Mouse (Mus musculus): ENCODE measurements around the gene Ppp6r3. TPM values are rescaled to one million over a fixed set of nuclear protein-coding genes. Genes with fewer than 3 reads are reported as not detected.

Ppp6r3 gene
- total RNA-seq, 1 experiment: 104 TPM

DNA sequence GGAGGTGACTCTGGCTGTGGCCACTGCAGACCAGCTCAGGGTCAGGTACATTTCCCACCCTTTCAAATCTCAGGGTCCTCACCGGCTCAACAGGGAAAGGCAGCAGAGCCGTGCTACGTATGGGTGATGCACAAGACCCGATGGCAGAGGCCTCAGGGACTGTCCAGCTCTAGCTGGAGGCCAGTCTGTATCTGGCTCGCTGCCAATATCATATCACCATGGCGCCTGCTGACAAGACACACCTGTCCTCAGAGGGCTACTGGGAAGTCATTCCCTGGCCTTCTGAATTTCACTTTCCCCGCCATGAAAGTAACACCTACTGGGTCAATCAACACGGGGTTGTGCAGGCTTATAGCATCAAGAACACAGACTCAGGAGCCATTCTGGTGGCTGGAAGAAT lies 36.2 kb upstream of the Ppp6r3 start:
- TF ChIP-seq ZC3H11A (IDR thresholded peaks at IDR 0.05; ENCODE audit: borderline replicate concordance, low read depth, low read length): no peak
- peaks cover 38% of the 10 kb centered on the region; the same call in 1 of the 2 replicates for H3K36me3 ChIP-seq (ENCODE audit: control insufficient read depth, insufficient read depth, low read length, poor library complexity, severe bottlenecking)
- DNase-seq (ENCODE audit: low read depth, low spot score): no peak
- H3K4me3 ChIP-seq (ENCODE audit: insufficient read depth in 1 of 2, low read depth in 1 of 2, low read length in 2 of 2, poor library complexity in 1 of 2, severe bottlenecking in 1 of 2): no peak overlapping the region
- H3K27ac ChIP-seq (ENCODE audit: insufficient read depth, low read depth, low read length, poor library complexity, severe bottlenecking): no peak overlapping the region
- no peaks in the 10 kb centered on the region for H3K9me3 ChIP-seq (ENCODE audit: control insufficient read depth, insufficient read depth, low read depth, low read length)
- H3K9ac ChIP-seq (ENCODE audit: insufficient read depth, low read depth, low read length, poor library complexity, severe bottlenecking): no peak overlapping the region
- in situ Hi-C loops (cut with MboI; ENCODE audit: low sequenced_read_pairs in 2 of 2, unreplicated experiment in 2 of 2): no loop called here
- H3K4me1 ChIP-seq (ENCODE audit: control insufficient read depth in 2 of 2, insufficient read depth in 2 of 2, low read length in 2 of 2, poor library complexity in 1 of 2): no peaks in the 10 kb centered on the region

DNA sequence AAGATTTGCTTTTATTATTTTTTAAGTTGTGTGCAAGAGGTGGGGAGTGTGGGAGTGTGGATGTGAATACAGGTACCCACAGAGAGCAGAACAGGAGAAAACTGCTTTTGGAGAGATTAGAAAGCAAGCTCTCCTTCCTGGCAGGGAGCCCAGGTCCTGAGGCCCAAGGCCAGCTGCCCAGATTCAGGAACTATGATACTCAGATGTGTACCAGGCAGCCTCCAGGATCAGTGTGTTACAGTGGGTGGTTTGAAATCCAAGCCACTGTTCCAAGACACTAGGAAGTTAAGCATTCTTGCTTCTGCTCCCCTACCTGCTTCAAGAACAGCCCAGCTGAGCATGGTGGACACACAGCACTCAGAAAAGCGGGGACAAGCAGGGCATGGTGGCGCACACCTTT lies 35.3 kb upstream of the Ppp6r3 start:
- no peak overlapping the region for H3K27ac ChIP-seq (ENCODE audit: insufficient read depth, low read depth, low read length, poor library complexity, severe bottlenecking)
- TF ChIP-seq ZNF384 (IDR thresholded peaks at IDR 0.05; ENCODE audit: low read depth, low read length): no peak
- no peak for TF ChIP-seq ZC3H11A (IDR thresholded peaks at IDR 0.05; ENCODE audit: borderline replicate concordance, low read depth, low read length)
- TF ChIP-seq CHD2 (IDR thresholded peaks at IDR 0.05; ENCODE audit: low read depth, low read length): no peak
- TF ChIP-seq HCFC1 (IDR thresholded peaks at IDR 0.05; ENCODE audit: borderline replicate concordance, insufficient read depth, low read length): no peak
- TF ChIP-seq MAFK (IDR thresholded peaks at IDR 0.05; ENCODE audit: insufficient read depth, low read depth, low read length): no peak
- peaks cover 38% of the 10 kb centered on the region; the same call in 1 of the 2 replicates for H3K36me3 ChIP-seq (ENCODE audit: control insufficient read depth, insufficient read depth, low read length, poor library complexity, severe bottlenecking)
- H3K9me3 ChIP-seq (ENCODE audit: control insufficient read depth, insufficient read depth, low read depth, low read length): no peaks in the 10 kb centered on the region
- no peak for DNase-seq (ENCODE audit: low read depth, low spot score)
- in situ Hi-C loops (cut with MboI; ENCODE audit: low sequenced_read_pairs in 2 of 2, unreplicated experiment in 2 of 2): no loop called here
- no peak overlapping the region for H3K9ac ChIP-seq (ENCODE audit: insufficient read depth, low read depth, low read length, poor library complexity, severe bottlenecking)
- no peak overlapping the region for H3K4me3 ChIP-seq (ENCODE audit: insufficient read depth in 1 of 2, low read depth in 1 of 2, low read length in 2 of 2, poor library complexity in 1 of 2, severe bottlenecking in 1 of 2)
- no peaks in the 10 kb centered on the region for H3K4me1 ChIP-seq (ENCODE audit: control insufficient read depth in 2 of 2, insufficient read depth in 2 of 2, low read length in 2 of 2, poor library complexity in 1 of 2)

DNA sequence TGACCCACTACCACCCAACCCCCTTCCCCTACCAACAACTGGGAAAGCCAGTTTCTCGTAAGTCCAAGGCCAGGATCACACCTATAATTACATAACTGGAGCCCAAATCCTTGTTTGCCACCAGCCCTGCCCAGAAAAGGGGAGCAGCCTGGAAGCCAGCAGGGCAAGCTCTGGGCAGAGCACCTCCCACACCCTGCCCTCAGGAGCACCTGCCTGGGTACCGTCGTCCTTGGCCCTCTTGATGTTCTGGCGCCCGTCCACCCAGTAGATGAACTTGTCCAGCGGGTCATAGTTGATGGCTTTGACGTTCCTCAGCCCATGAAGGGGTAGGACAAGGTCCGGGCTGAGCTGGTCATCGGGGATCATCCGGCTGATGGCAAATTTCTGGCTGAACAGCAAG lies 34.3 kb upstream of the Ppp6r3 start:
- Histone ChIP-seq H3K9ac (ENCODE audit: insufficient read depth, low read depth, low read length, poor library complexity, severe bottlenecking) (no peak overlapping the region), H3K9me3 (ENCODE audit: control insufficient read depth, insufficient read depth, low read depth, low read length) (no peaks in the 10 kb centered on the region), H3K36me3 (ENCODE audit: control insufficient read depth, insufficient read depth, low read length, poor library complexity, severe bottlenecking) (peaks cover 33% of the 10 kb centered on the region; the same call in 1 of the 2 replicates), H3K27ac (ENCODE audit: insufficient read depth, low read depth, low read length, poor library complexity, severe bottlenecking) (no peak overlapping the region), H3K4me3 (ENCODE audit: insufficient read depth in 1 of 2, low read depth in 1 of 2, low read length in 2 of 2, poor library complexity in 1 of 2, severe bottlenecking in 1 of 2) (no peak overlapping the region), H3K4me1 (ENCODE audit: control insufficient read depth in 2 of 2, insufficient read depth in 2 of 2, low read length in 2 of 2, poor library complexity in 1 of 2) (no peaks in the 10 kb centered on the region)
- TF ChIP-seq HCFC1 (IDR thresholded peaks at IDR 0.05; ENCODE audit: borderline replicate concordance, insufficient read depth, low read length) (no peak), CHD2 (IDR thresholded peaks at IDR 0.05; ENCODE audit: low read depth, low read length) (no peak), ZC3H11A (IDR thresholded peaks at IDR 0.05; ENCODE audit: borderline replicate concordance, low read depth, low read length) (no peak), MAFK (IDR thresholded peaks at IDR 0.05; ENCODE audit: insufficient read depth, low read depth, low read length) (no peak), ZNF384 (IDR thresholded peaks at IDR 0.05; ENCODE audit: low read depth, low read length) (no peak)
- DNase-seq (ENCODE audit: low read depth, low spot score): no peak
- in situ Hi-C loops (cut with MboI; ENCODE audit: low sequenced_read_pairs in 2 of 2, unreplicated experiment in 2 of 2): no loop called here

DNA sequence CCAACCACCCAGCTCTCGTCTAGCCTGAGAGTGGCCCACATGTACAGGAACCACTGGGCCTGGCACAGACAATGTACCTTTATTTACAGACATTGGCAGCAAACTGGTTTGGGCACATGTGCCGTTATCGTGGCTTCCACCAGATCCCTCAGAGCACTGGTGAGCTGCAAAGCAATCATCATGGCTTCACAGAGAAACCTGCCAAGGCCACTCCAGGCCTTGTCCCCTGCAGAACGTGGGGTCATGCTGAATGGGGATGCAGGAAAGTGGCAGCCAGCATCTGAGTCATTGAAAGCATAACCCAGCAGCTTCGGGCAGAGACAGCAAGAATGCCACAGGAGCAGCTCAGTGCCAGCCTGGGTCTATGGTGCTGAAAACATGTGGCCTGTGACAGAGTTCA lies 18.8 kb upstream of the Ppp6r3 start:
- H3K9ac ChIP-seq (ENCODE audit: insufficient read depth, low read depth, low read length, poor library complexity, severe bottlenecking): no peak overlapping the region
- no peaks in the 10 kb centered on the region for H3K9me3 ChIP-seq (ENCODE audit: control insufficient read depth, insufficient read depth, low read depth, low read length)
- in situ Hi-C loops (cut with MboI; ENCODE audit: low sequenced_read_pairs in 2 of 2, unreplicated experiment in 2 of 2): no loop called here
- DNase-seq (ENCODE audit: low read depth, low spot score): no peak
- no peaks in the 10 kb centered on the region for H3K4me1 ChIP-seq (ENCODE audit: control insufficient read depth in 2 of 2, insufficient read depth in 2 of 2, low read length in 2 of 2, poor library complexity in 1 of 2)
- H3K36me3 ChIP-seq (ENCODE audit: control insufficient read depth, insufficient read depth, low read length, poor library complexity, severe bottlenecking): peaks cover 40% of the 10 kb centered on the region; the same call in 1 of the 2 replicates
- H3K4me3 ChIP-seq (ENCODE audit: insufficient read depth in 1 of 2, low read depth in 1 of 2, low read length in 2 of 2, poor library complexity in 1 of 2, severe bottlenecking in 1 of 2): no peak overlapping the region
- no peak overlapping the region for H3K27ac ChIP-seq (ENCODE audit: insufficient read depth, low read depth, low read length, poor library complexity, severe bottlenecking)
- TF ChIP-seq HCFC1 (IDR thresholded peaks at IDR 0.05; ENCODE audit: borderline replicate concordance, insufficient read depth, low read length) (no peak), ZNF384 (IDR thresholded peaks at IDR 0.05; ENCODE audit: low read depth, low read length) (no peak), MAFK (IDR thresholded peaks at IDR 0.05; ENCODE audit: insufficient read depth, low read depth, low read length) (no peak), CHD2 (IDR thresholded peaks at IDR 0.05; ENCODE audit: low read depth, low read length) (no peak), ZC3H11A (IDR thresholded peaks at IDR 0.05; ENCODE audit: borderline replicate concordance, low read depth, low read length) (no peak)

DNA sequence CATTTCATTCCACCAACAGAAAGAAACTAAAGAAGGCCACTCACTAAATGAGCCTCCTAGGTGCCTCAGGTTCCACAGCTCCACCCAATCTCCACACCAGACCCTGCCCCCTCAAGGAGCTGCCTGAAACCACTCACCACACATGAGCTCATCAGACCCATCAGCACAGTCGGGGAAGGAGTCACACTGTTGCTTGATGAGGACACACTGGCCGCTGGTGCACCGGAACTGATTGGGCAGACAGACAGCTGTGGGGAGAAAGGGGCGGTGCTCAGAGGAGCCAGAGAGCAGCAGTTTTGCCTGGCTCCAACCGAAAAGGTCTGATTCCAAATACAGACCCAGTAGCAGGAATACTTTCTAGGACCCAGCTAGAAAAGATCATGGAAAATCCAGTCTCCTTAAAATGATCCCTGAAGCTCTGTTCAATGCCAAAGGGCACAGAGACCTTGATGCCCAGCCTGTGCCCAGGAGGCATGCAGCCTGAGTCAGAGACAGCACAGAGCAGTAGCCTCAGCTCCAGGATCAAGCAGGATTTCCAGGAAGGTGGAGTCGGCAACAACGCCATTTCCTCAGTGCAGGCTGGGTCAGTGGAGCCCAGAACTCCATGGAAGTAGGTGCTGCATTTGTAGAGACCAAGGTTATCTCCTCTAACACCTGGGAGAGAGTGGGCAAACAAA lies 18.0 kb upstream of the Ppp6r3 start:
- no peak for DNase-seq (ENCODE audit: low read depth, low spot score)
- no peaks in the 10 kb centered on the region for H3K4me1 ChIP-seq (ENCODE audit: control insufficient read depth in 2 of 2, insufficient read depth in 2 of 2, low read length in 2 of 2, poor library complexity in 1 of 2)
- H3K36me3 ChIP-seq (ENCODE audit: control insufficient read depth, insufficient read depth, low read length, poor library complexity, severe bottlenecking): peaks cover 37% of the 10 kb centered on the region; the same call in 1 of the 2 replicates
- TF ChIP-seq HCFC1 (IDR thresholded peaks at IDR 0.05; ENCODE audit: borderline replicate concordance, insufficient read depth, low read length) (no peak), CHD2 (IDR thresholded peaks at IDR 0.05; ENCODE audit: low read depth, low read length) (no peak), ZC3H11A (IDR thresholded peaks at IDR 0.05; ENCODE audit: borderline replicate concordance, low read depth, low read length) (no peak), MAFK (IDR thresholded peaks at IDR 0.05; ENCODE audit: insufficient read depth, low read depth, low read length) (no peak), ZNF384 (IDR thresholded peaks at IDR 0.05; ENCODE audit: low read depth, low read length) (no peak)
- no peaks in the 10 kb centered on the region for H3K9me3 ChIP-seq (ENCODE audit: control insufficient read depth, insufficient read depth, low read depth, low read length)
- H3K9ac ChIP-seq (ENCODE audit: insufficient read depth, low read depth, low read length, poor library complexity, severe bottlenecking): no peak overlapping the region
- no peak overlapping the region for H3K4me3 ChIP-seq (ENCODE audit: insufficient read depth in 1 of 2, low read depth in 1 of 2, low read length in 2 of 2, poor library complexity in 1 of 2, severe bottlenecking in 1 of 2)
- H3K27ac ChIP-seq (ENCODE audit: insufficient read depth, low read depth, low read length, poor library complexity, severe bottlenecking): no peak overlapping the region
- in situ Hi-C loops (cut with MboI; ENCODE audit: low sequenced_read_pairs in 2 of 2, unreplicated experiment in 2 of 2): no loop called here

Data from ES-E14 (cell line).